Comparison of ENCODE assay signal across 8 mouse cellular contexts in genomic region chr11:119547183-119547921, GRCm38 (mm10). TPM values are rescaled to one million over a fixed set of nuclear protein-coding genes. Genes with fewer than 3 reads are reported as not detected.
A peak's percentile ranks its signal among the peaks of the same experiment; 100 is the strongest.
DNase-seq lines count a peak whose midpoint lies in the region; ATAC-seq and TF ChIP-seq lines count a peak whose summit lies in the region.

Gene Nptx1 (minus strand): TSS chr11:119547753.

- H3K4me2 ChIP-seq in embryonic facial prominence, embryonic 14.5 days (ENCODE audit: low read depth, low read length) = peak within 1 kb of the TSS; percentile 100
- H3K4me2 ChIP-seq in intestine, embryonic 14.5 days (ENCODE audit: low read length) = peak within 1 kb of the TSS; percentile 99
- H3K4me2 ChIP-seq in liver, embryonic 12.5 days = peak within 1 kb of the TSS; percentile 71

- no peak for DNase-seq in liver, adult 2 months (ENCODE audit: extremely low read depth, low read depth, low spot score)
- DNase-seq in liver = no peak
- peak; percentile 62 for DNase-seq in adrenal gland, postnatal 25 days
- no peak for DNase-seq in embryonic facial prominence, embryonic 14.5 days (ENCODE audit: low spot score)
- DNase-seq in intestine, embryonic 14.5 days (ENCODE audit: low spot score) = peak; percentile 80
- peak; percentile 81 for DNase-seq in right cerebral cortex, adult 18-20 months
- DNase-seq in yolk sac, embryonic 10.5 days (ENCODE audit: low spot score) = no peak

- peak within 1 kb of the TSS; percentile 64 for H3K9ac ChIP-seq in liver, adult 2 months (ENCODE audit: low read depth, low read length)
- peak within 1 kb of the TSS; percentile 60 for H3K9ac ChIP-seq in embryonic facial prominence, embryonic 14.5 days (ENCODE audit: low read depth, low read length)
- H3K9ac ChIP-seq in intestine, embryonic 14.5 days (ENCODE audit: low read length) = peak within 1 kb of the TSS; percentile 43
- no peak within 1 kb of the TSS for H3K9ac ChIP-seq in liver, embryonic 12.5 days

- no peaks in the 10 kb centered on the region for H3K9me3 ChIP-seq in embryonic facial prominence, embryonic 14.5 days (ENCODE audit: control insufficient read depth, low read length)
- H3K9me3 ChIP-seq in intestine, embryonic 14.5 days (ENCODE audit: control insufficient read depth, low read length) = no peaks in the 10 kb centered on the region
- H3K9me3 ChIP-seq in liver, embryonic 12.5 days (replicated peaks) = no peaks in the 10 kb centered on the region

- H3K4me1 ChIP-seq in liver, adult 2 months (ENCODE audit: control insufficient read depth, insufficient read depth, low read length) = peaks cover 6% of the 10 kb centered on the region
- peaks cover 20% of the 10 kb centered on the region for H3K4me1 ChIP-seq in embryonic facial prominence, embryonic 14.5 days (ENCODE audit: control insufficient read depth, insufficient read depth, low read length)
- H3K4me1 ChIP-seq in intestine, embryonic 14.5 days (replicated peaks; ENCODE audit: control insufficient read depth, insufficient read depth, low read length) = peaks cover 28% of the 10 kb centered on the region
- H3K4me1 ChIP-seq in liver, embryonic 12.5 days = peaks cover 36% of the 10 kb centered on the region

- peak within 1 kb of the TSS; percentile 62; the same call in 1 of the 2 replicates for H3K4me3 ChIP-seq in liver, adult 2 months (ENCODE audit: insufficient read depth, low read depth, low read length)
- peak within 1 kb of the TSS; percentile 54 for H3K4me3 ChIP-seq in embryonic facial prominence, embryonic 14.5 days (ENCODE audit: low read depth, low read length)
- H3K4me3 ChIP-seq in intestine, embryonic 14.5 days (ENCODE audit: low read depth, low read length) = peak within 1 kb of the TSS; percentile 52
- H3K4me3 ChIP-seq in liver, embryonic 12.5 days = peak within 1 kb of the TSS; percentile 49

- TF ChIP-seq CTCF in liver, adult 2 months (IDR thresholded peaks at IDR 0.05; ENCODE audit: low read depth, low read length) = no peak

- no peaks in the 10 kb centered on the region for H3K79me2 ChIP-seq in liver, adult 2 months (ENCODE audit: control insufficient read depth, insufficient read depth, low read length)

- under 1% methylated on average over 90 of the region's 90 CpGs for WGBS in liver, adult 2 months
- WGBS in embryonic facial prominence, embryonic 14.5 days = 0% methylated on average over 34 of the region's 90 CpGs
- under 1% methylated on average over 75 of the region's 90 CpGs for WGBS in intestine, embryonic 14.5 days
- under 1% methylated on average over 90 of the region's 90 CpGs for WGBS in liver, embryonic 12.5 days (ENCODE audit: insufficient replicate concordance)

- ATAC-seq in embryonic facial prominence, embryonic 14.5 days (ENCODE audit: low read depth) = peak; percentile 35; the same call in 1 of the 2 replicates
- no peak; the same call in 1 of the 2 replicates for ATAC-seq in intestine, embryonic 14.5 days (replicated peaks; ENCODE audit: low FRiP score, low TSS enrichment, low read depth)
- no peak for ATAC-seq in liver, embryonic 12.5 days

- TF ChIP-seq POLR2A in liver, adult 2 months (IDR thresholded peaks at IDR 0.05; ENCODE audit: extremely low read depth, insufficient read depth, low read length) = no peak

- peaks cover 41% of the 10 kb centered on the region for H3K27me3 ChIP-seq in liver, adult 2 months (ENCODE audit: control insufficient read depth, insufficient read depth, low read length)
- peaks cover 91% of the 10 kb centered on the region for H3K27me3 ChIP-seq in embryonic facial prominence, embryonic 14.5 days (replicated peaks; ENCODE audit: control insufficient read depth, insufficient read depth, low read length)
- H3K27me3 ChIP-seq in intestine, embryonic 14.5 days (replicated peaks; ENCODE audit: control insufficient read depth, insufficient read depth, low read length) = peaks cover 80% of the 10 kb centered on the region
- peaks cover 100% of the 10 kb centered on the region for H3K27me3 ChIP-seq in liver, embryonic 12.5 days (replicated peaks)

- H3K27ac ChIP-seq in liver, adult 2 months (replicated peaks; ENCODE audit: insufficient read depth, low read depth, low read length) = no peak within 1 kb of the TSS
- H3K27ac ChIP-seq in embryonic facial prominence, embryonic 14.5 days (replicated peaks; ENCODE audit: low read depth, low read length) = no peak within 1 kb of the TSS
- no peak within 1 kb of the TSS for H3K27ac ChIP-seq in intestine, embryonic 14.5 days (ENCODE audit: low read depth)
- no peak within 1 kb of the TSS for H3K27ac ChIP-seq in liver, embryonic 12.5 days

- no peaks in the 10 kb centered on the region for H3K36me3 ChIP-seq in liver, adult 2 months (ENCODE audit: control insufficient read depth, insufficient read depth, low read length)
- H3K36me3 ChIP-seq in embryonic facial prominence, embryonic 14.5 days (ENCODE audit: control insufficient read depth, insufficient read depth, low read length) = no peaks in the 10 kb centered on the region
- no peaks in the 10 kb centered on the region for H3K36me3 ChIP-seq in intestine, embryonic 14.5 days (ENCODE audit: control insufficient read depth, insufficient read depth, low read length)
- H3K36me3 ChIP-seq in liver, embryonic 12.5 days = no peaks in the 10 kb centered on the region

RNA-seq across cellular contexts. Expression of gene Nptx1, which starts in this region (rescaled TPM):
- 0.07 and 0.09 TPM in 2 replicates for total RNA-seq in liver, adult 2 months (2014; rRNA removed)
- polyA plus RNA-seq in liver, adult 2 months (2012; rRNA removed) = 0.09 and 0.15 TPM in 2 replicates
- 2.1 and 2.9 TPM in 2 replicates for total RNA-seq in adrenal gland, postnatal 25 days (2021)
- 1.9 and 2.6 TPM in 2 replicates for polyA plus RNA-seq in embryonic facial prominence, embryonic 14.5 days (2014; fragmentation: Nextera tagmentation; extraction: Ambion mirVana)
- polyA plus RNA-seq in intestine, embryonic 14.5 days (2014; fragmentation: Nextera tagmentation; extraction: Ambion mirVana) = 1.3 and 2.4 TPM in 2 replicates
- polyA plus RNA-seq in liver, embryonic 12.5 days (2016; fragmentation: Nextera tagmentation; extraction: Ambion mirVana) = 0.04 and 0.06 TPM in 2 replicates

Comparison
In these comparisons a context has a peak if more than half of its experiments do, and no peak if none do; other contexts are left out.
1. DNase-seq: peak in adrenal gland, postnatal 25 days (single experiment), intestine, embryonic 14.5 days (single experiment) and right cerebral cortex, adult 18-20 months (single experiment); none in liver, adult 2 months (single experiment), liver (single experiment), embryonic facial prominence, embryonic 14.5 days (single experiment) and yolk sac, embryonic 10.5 days (single experiment).
2. Peak in every context shown above with its lines, with median percentiles within 50 percentile points of each other: H3K4me3 ChIP-seq and H3K4me2 ChIP-seq.